Mouse (Mus musculus): ENCODE data around the gene Avil.

Gene Avil

DNA sequence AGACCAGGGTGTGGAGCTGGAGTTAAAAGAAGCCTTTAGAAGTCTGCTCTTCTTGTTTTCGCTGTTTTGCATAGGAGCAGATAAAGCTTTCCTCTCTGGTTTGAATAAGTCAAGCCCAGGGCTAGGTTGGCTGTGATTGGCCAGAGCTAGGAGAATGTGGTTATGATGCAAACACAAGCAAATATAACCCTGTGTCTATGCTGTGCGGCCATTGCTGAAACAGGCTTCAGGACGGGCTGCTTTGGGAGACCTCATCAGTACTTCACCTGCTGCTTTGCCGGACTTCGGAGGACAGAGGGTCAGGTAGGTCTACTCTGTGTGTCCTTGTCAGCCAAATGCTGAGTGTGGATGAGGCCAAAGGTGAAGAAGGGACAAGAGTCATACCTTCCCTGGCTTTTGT is at the start of gene Avil:
TSS of gene Avil (plus strand) at position 181 of the 400 bp plus-strand sequence.
- no peak for DNase-seq

DNA sequence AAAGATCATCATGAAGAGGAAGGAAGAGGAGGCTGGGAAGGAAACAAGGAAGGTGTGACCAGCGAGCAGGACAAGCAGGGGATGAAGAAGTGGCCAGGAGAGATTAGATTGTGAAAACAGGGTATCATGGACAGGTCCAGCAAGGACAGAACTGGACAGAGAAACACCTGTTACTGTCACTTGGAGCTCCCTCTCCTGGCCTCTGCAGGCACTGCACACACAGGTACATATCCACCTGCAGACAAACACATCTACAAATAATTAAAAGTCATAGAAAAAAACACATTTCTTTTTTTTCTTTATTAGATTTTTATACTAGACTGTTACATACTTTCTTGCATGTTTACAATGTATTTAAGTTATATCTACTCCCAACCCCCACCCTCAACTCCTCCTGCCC is 48.1 kb upstream of the Avil start:
- DNase-seq: no peak

DNA sequence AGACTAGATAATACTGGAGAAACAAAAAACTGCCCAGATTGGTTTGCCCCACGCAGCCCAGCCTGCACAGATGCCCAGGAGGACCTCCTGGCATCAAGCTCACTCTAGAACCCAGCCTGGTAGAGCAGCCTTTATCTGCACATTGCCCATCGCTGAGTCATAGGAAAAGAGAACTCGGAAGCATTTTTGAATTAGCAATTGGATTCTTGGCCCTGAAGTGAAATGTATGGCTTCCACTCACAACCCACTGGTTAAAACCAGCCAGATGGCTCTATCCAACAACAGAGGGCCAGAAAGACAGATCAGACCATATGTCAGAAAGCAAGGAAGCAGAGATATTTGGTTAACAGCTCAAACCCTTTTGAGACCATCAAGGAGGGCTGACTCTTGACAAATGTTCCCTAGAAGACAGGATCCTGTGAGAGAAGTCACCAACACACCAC is 47.5 kb upstream of the Avil start:
- DNase-seq: no peak

DNA sequence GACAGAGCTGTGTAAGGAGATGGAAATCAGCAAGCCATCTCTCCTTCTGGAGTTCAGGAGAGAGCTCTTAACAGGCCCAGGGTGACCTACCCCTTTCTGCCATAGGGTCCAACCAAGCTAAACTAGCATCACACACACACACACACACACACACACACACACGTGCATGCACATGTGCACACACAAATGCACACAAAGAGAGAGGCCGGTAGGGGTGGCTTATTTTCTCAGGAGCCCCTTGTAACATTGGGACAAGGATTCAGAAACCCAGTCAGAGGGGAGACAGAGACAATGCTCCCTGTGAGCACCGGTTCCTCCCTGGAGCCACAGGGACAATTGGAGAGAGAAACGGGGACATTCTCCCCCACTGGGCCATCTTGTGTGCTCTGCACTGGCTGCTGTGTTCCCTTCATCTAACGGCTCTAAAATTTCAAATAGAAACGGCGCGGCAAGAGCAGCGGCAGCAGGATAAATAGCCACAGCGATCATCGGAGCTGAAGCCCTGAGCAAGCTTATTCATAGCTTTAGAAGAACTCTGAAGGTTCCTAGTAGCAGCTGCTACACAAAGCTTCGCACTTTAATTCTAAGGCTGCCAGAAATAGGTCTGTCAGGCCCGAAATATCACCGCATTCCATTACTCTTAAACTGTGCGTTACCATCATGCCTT is 43.7 kb upstream of the Avil start:
- no peak for DNase-seq

- DNase-seq: no peak
These were observed 43.0 kb upstream of the Avil start for GRCm38 (mm10) chr10:126957359-126958107.

- no peak for DNase-seq
These were observed 40.0 kb upstream of the Avil start for GRCm38 (mm10) chr10:126960496-126960895.

DNA sequence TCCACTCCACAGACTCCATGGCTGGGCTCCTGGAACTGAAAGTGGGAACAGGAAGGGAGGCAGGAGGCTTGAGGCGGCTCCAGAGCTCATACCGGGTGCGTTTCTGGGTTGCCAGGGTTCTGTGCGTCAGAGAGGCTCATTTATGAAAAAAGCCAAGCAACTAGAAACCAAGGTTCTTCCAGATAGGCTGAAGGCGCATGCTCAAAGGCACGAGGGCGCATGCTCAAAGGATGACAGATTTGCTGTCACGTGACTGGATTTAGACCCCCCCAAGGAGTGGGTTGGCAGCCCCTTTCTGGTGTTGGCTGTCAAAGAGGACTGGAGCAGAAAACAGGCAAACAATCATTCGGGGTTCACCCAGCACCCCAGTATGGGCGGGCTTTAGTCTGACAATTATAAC is 38.8 kb upstream of the Avil start:
- DNase-seq: no peak

DNA sequence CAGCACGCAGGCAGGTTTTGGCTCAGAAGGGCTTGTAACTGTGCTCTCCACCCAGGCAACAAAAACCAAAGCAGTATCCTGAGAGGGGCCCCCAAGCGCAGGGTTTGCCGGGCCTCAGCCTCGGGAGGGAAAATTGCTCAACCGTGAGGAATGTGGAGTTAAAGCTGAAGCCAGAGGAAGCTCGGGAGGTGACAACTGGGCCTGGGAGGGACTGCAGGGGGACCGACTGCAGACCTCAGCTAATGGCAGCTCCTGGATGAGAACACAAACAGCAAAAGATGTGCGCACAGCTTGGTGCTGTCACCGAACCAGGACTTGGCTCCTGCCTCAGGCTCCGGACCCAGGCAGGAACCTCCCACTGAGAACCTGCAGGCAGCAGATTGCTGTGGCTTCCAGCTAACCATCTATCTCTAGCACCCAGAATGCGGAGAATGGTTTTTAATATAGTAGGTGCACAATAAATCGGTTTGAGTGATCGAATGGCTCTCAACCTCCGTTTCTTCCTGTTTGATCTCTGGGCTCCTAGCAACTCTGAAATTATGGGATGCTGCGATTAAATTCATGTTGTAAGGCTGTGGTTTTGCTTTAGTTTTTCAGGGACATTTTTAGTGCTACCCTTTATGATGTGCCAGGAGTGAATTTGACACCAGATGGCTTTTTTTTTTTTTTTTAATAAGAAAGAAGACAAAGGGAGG is 38.1 kb upstream of the Avil start:
- no peak for DNase-seq

GRCm38 (mm10) chr10:126962966-126963330 is 37.6 kb upstream of the Avil start:
- no peak for DNase-seq

GRCm38 (mm10) chr10:126963821-126964220 is 36.7 kb upstream of the Avil start:
- DNase-seq: no peak

GRCm38 (mm10) chr10:126971363-126972050 is 29.0 kb upstream of the Avil start:
- DNase-seq: no peak

GRCm38 (mm10) chr10:126972051-126972725 is 28.3 kb upstream of the Avil start:
- no peak for DNase-seq

- no peak for DNase-seq
These were observed 27.5 kb upstream of the Avil start for GRCm38 (mm10) chr10:126972988-126973387.

- no peak for DNase-seq
These were observed 24.8 kb upstream of the Avil start for GRCm38 (mm10) chr10:126975706-126976105.

DNA sequence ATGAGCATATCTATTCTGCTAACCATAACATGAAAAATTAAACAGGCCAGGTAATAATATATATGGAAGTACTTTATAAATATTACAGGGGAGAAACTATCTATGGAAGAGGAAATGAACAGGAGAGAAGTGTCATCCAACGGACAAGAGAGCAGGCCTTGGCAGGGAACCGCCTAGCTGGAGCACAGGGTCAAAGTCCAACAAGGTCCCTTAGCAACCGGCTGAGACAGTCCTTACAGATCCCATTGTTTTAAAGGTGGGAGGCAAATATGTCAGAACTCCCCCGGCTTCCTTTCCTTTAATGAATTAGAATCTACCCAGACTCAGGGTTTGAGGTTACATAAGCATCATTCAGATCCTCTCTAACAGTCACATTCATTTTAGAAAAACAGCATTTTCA is 23.4 kb upstream of the Avil start:
- DNase-seq: no peak

DNA sequence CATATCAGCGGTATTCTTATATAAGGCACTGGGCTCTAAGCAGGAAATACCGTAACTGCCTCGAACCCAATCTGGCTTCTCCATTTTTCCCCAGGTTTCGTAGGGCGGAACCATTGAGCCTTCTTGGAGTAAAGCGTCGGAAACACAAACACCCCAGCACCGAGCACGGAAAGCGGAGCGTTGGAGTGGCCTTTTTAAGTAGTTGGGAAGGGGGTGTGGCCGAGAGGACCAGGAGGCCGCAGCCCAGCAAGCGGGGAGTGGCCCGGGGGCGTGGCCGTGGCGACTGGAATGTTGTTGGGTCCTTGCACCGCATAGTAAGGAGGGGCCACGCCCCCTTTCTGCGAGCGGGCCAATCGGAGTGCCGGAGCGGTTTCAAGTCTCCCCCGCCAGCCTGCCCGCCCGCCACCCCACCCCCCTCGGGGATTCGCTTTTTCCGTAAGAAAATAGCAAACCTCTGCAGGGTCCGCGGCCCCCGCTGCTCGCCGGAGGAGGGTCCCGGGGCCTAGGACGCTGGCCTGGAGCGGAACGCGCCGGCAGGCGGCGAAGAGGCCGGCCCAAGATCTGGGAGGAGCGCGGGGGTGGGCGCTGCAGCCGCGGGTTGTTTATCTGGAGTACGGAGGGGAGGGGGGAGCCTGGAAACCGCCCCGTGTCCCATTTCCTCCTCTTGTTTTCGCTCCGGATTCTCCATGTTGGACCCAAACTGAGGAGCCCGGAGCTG is 22.1 kb upstream of the Avil start, which contains the start of gene Ctdsp2:
TSS of gene Ctdsp2 (plus strand) at position 441 of the 718 bp plus-strand sequence.
- DNase-seq: peak; percentile 88 to 89

DNA sequence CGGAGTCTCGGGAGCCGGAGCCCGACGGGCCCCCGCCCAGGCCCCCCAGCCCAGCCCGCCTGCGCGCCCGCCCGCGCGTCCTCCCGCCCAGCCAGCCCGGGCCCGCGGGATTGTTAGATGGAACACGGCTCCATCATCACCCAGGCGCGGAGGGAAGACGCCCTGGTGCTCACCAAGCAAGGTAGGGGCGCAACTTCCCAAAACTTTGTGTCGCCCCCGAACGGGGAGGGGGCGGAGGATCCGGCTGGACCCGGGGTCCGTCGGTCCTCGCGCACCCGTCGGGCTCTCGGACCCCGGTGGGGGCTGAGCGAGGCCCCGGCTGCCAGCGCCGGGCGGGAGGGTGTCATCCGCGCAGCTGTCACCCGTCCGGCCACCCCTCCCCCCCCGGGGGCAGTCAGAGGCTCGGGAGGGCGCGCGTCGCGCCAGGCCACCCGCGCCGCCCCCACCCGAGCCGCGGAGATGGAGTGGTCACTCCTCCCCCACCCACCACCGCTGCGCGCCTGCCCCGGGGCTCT is 21.3 kb upstream of the Avil start:
- DNase-seq: peak; percentile 56 to 66

GRCm38 (mm10) chr10:126979636-126980151 is 20.8 kb upstream of the Avil start:
- peak; percentile 50 to 56 for DNase-seq

DNA sequence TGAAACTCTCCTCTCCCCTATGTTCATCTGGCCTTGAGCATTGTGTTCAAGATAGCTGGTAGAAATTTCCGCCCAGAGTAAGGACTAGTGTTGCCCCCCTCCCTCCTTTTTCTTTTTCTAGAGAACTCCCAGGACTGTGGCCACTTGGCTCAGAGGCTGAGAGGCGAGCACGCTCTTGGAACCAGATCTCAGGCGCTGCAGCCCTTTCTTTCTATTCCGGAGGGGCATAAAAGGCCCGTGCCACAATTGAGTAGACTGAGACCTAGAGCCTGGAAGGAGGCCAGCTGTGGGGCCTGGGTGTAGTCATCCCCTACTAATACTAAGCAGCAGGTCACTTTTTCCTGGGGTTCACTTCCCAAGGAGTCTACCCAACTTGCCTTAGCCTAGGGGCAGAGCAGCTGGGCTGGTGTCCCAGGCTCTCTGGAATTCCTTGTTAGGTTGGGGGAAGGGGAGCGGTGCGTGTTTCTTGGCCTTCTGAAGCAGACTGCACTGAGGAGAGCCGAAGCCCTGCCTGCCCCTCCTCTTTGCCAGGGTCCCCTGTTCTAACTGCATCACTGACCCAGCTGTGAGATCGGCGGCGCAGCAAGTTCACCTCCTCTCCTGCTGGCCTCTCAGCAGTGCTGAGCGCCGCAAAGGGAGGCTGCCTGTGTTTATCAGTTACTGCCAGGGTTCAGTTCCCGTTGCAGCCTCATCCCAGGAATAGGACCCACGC is 20.1 kb upstream of the Avil start:
- no peak for DNase-seq

GRCm38 (mm10) chr10:126980933-126981530 is 19.5 kb upstream of the Avil start:
- no peak for DNase-seq

Measured in B cell, adult 2 months (primary cell).